Mouse (Mus musculus) CH12.LX (cell line): ENCODE data around the gene Trim66. TPM values are rescaled to one million over a fixed set of nuclear protein-coding genes. Genes with fewer than 3 reads are reported as not detected.

Experiments
- DNase-seq: peaks from one replicate; pipeline ENCODE4 v3.0.0-alpha.2; 2013; ENCODE audit errors: extremely low read depth
- H3K27ac ChIP-seq: 2 replicates; pipeline ENCODE4 v1.5.1; 2012; ENCODE audit warnings: low read depth, mild to moderate bottlenecking, control low read depth, moderate library complexity; ENCODE audit not compliant: insufficient read depth
- H3K27me3 ChIP-seq: replicated peaks from 2 replicates; pipeline ENCODE3; 2012; ENCODE audit warnings: inconsistent platforms
- H3K36me3 ChIP-seq, 2 experiments: replicated peaks in 1 of 2; 2 replicates each; pipeline versions ENCODE3 to v1.6.1; 2012; ENCODE audit warnings: inconsistent platforms in 1 of 2, low read length in 1 of 2, mild to moderate bottlenecking in 1 of 2, mixed read lengths in 1 of 2, moderate library complexity in 1 of 2; ENCODE audit not compliant: control insufficient read depth in 1 of 2, insufficient read depth in 1 of 2
- H3K4me1 ChIP-seq, 2 experiments: 2 replicates each; pipeline ENCODE4 v1.6.1; 2012; ENCODE audit warnings: inconsistent platforms in 1 of 2, moderate library complexity in 1 of 2; ENCODE audit not compliant: insufficient read depth in 2 of 2, control insufficient read depth in 1 of 2
- H3K4me2 ChIP-seq: 2 replicates; pipeline ENCODE4 v1.6.1; 2012; ENCODE audit warnings: low read depth, mild to moderate bottlenecking, control low read depth; ENCODE audit not compliant: poor library complexity, insufficient read depth, severe bottlenecking
- H3K4me3 ChIP-seq, 3 experiments: fragments of 150-350 bp in 1 of 3; sonication (generic) in 1 of 3; replicated peaks in 1 of 3; 2 replicates each; pipeline versions ENCODE3 to v1.5.1; 2011 to 2012; ENCODE audit warnings: low read depth in 2 of 3, low read length in 2 of 3, mild to moderate bottlenecking in 2 of 3, moderate library complexity in 2 of 3, control low read depth in 1 of 3, improper control_type of control experiment in 1 of 3, inconsistent platforms in 1 of 3, mixed read lengths in 1 of 3; ENCODE audit not compliant: poor library complexity in 1 of 3
- H3K79me2 ChIP-seq: replicated peaks from 2 replicates; pipeline ENCODE4 v1.6.1; 2012; ENCODE audit warnings: mild to moderate bottlenecking, moderate library complexity; ENCODE audit not compliant: control insufficient read depth, poor library complexity, insufficient read depth, severe bottlenecking; ENCODE audit errors: extremely low read depth
- H3K9ac ChIP-seq: 2 replicates; pipeline ENCODE4 v1.6.1; 2012; ENCODE audit warnings: low read depth, mild to moderate bottlenecking, control low read depth, moderate library complexity; ENCODE audit not compliant: insufficient read depth
- H3K9me3 ChIP-seq: replicated peaks from 2 replicates; pipeline ENCODE3; 2012; ENCODE audit warnings: low read length, inconsistent platforms, mixed read lengths
- CHD1 ChIP-seq: IDR thresholded peaks from 2 replicates; pipeline ENCODE4 v1.6.1; 2012; ENCODE audit warnings: low read depth, low read length, improper control_type of control experiment, inconsistent platforms
- CTCF ChIP-seq, 2 experiments: IDR thresholded peaks in 1 of 2; conservative IDR thresholded peaks in 1 of 2; 2 replicates each; pipeline ENCODE4 v1.5.1; 2011 to 2012; ENCODE audit warnings: low read depth in 2 of 2, low read length in 2 of 2, improper control_type of control experiment in 1 of 2, inconsistent platforms in 1 of 2, mild to moderate bottlenecking in 1 of 2, moderate library complexity in 1 of 2
- E2F4 ChIP-seq: IDR thresholded peaks from 2 replicates; pipeline ENCODE4 v1.6.1; 2011; ENCODE audit warnings: low read depth, low read length, improper control_type of control experiment; ENCODE audit not compliant: insufficient replicate concordance
- ELF1 ChIP-seq: IDR thresholded peaks from 2 replicates; pipeline ENCODE4 v1.6.1; 2014; ENCODE audit warnings: low read depth, mild to moderate bottlenecking, inconsistent platforms, low read length, improper control_type of control experiment
- EP300 ChIP-seq: IDR thresholded peaks from 2 replicates; pipeline ENCODE4 v1.6.1; 2011; ENCODE audit warnings: low read length, improper control_type of control experiment
- ETS1 ChIP-seq: conservative IDR thresholded peaks from 2 replicates; pipeline ENCODE4 v1.6.1; 2012; ENCODE audit warnings: low read depth, mild to moderate bottlenecking, inconsistent platforms, low read length, improper control_type of control experiment, moderate library complexity
- GABPA ChIP-seq: IDR thresholded peaks from 2 replicates; pipeline ENCODE4 v1.6.1; 2012; ENCODE audit warnings: low read depth, low read length, improper control_type of control experiment, inconsistent platforms; ENCODE audit not compliant: insufficient replicate concordance
- KAT2A ChIP-seq: IDR thresholded peaks from 2 replicates; pipeline ENCODE4 v1.6.1; 2012; ENCODE audit warnings: low read length, improper control_type of control experiment, inconsistent platforms; ENCODE audit not compliant: insufficient replicate concordance
- MAFK ChIP-seq: IDR thresholded peaks from 2 replicates; pipeline ENCODE4 v1.6.1; 2011; ENCODE audit warnings: low read length, improper control_type of control experiment; ENCODE audit not compliant: insufficient replicate concordance
- MAZ ChIP-seq: IDR thresholded peaks from 2 replicates; pipeline ENCODE4 v1.6.1; 2012; ENCODE audit warnings: low read depth, mild to moderate bottlenecking, inconsistent platforms, low read length, improper control_type of control experiment, moderate library complexity
- MEF2A ChIP-seq: IDR thresholded peaks from 2 replicates; pipeline ENCODE4 v1.6.1; 2014; ENCODE audit warnings: low read depth, mild to moderate bottlenecking, inconsistent platforms, low read length, improper control_type of control experiment, borderline replicate concordance
- MXI1 ChIP-seq: IDR thresholded peaks from 2 replicates; pipeline ENCODE4 v1.6.1; 2011; ENCODE audit warnings: mild to moderate bottlenecking, low read depth, low read length, improper control_type of control experiment
- MYC ChIP-seq: IDR thresholded peaks from 2 replicates; pipeline ENCODE4 v1.6.1; 2011; ENCODE audit warnings: low read depth, mild to moderate bottlenecking, improper control_type of control experiment, low read length
- NELFE ChIP-seq: IDR thresholded peaks from 2 replicates; pipeline ENCODE4 v1.6.1; 2011; ENCODE audit warnings: low read depth, low read length, improper control_type of control experiment
- NRF1 ChIP-seq: IDR thresholded peaks from 2 replicates; pipeline ENCODE4 v1.6.1; 2014; ENCODE audit warnings: low read depth, mild to moderate bottlenecking, inconsistent platforms, low read length, improper control_type of control experiment, moderate library complexity
- PAX5 ChIP-seq: IDR thresholded peaks from 2 replicates; pipeline ENCODE4 v1.6.1; 2012; ENCODE audit warnings: low read length, inconsistent platforms, mixed read lengths
- POLR2A ChIP-seq: IDR thresholded peaks from 2 replicates; pipeline ENCODE4 v1.6.1; 2011; ENCODE audit warnings: low read depth, mild to moderate bottlenecking, improper control_type of control experiment, low read length
- RAD21 ChIP-seq: IDR thresholded peaks from 2 replicates; pipeline ENCODE4 v1.6.1; 2011; ENCODE audit warnings: low read depth, mild to moderate bottlenecking, low read length, improper control_type of control experiment, moderate library complexity
- RCOR1 ChIP-seq: conservative IDR thresholded peaks from 2 replicates; pipeline ENCODE4 v1.6.1; 2012; ENCODE audit warnings: low read depth, mild to moderate bottlenecking, inconsistent platforms, low read length, improper control_type of control experiment
- SMC3 ChIP-seq: IDR thresholded peaks from 2 replicates; pipeline ENCODE4 v1.6.1; 2011; ENCODE audit warnings: low read depth, low read length, improper control_type of control experiment
- TBP ChIP-seq: conservative IDR thresholded peaks from 2 replicates; pipeline ENCODE4 v1.6.1; 2011; ENCODE audit warnings: low read depth, low read length, improper control_type of control experiment
- USF1 ChIP-seq: IDR thresholded peaks from 2 replicates; pipeline ENCODE4 v1.6.1; 2014; ENCODE audit warnings: low read depth, mild to moderate bottlenecking, inconsistent platforms, low read length, improper control_type of control experiment
- USF2 ChIP-seq: conservative IDR thresholded peaks from 2 replicates; pipeline ENCODE4 v1.6.1; 2011; ENCODE audit warnings: low read depth, low read length, improper control_type of control experiment
- ZC3H11A ChIP-seq: IDR thresholded peaks from 2 replicates; pipeline ENCODE4 v1.6.1; 2012; ENCODE audit warnings: low read depth, mild to moderate bottlenecking, inconsistent platforms, low read length, improper control_type of control experiment
- ZKSCAN1 ChIP-seq: IDR thresholded peaks from 2 replicates; pipeline ENCODE4 v1.6.1; 2012; ENCODE audit warnings: low read depth, inconsistent platforms, low read length, improper control_type of control experiment, borderline replicate concordance
- ZMIZ1 ChIP-seq: IDR thresholded peaks from 2 replicates; pipeline ENCODE4 v1.6.1; 2012; ENCODE audit warnings: low read depth, mild to moderate bottlenecking, inconsistent platforms, low read length, improper control_type of control experiment
- ZNF384 ChIP-seq: IDR thresholded peaks from 2 replicates; pipeline ENCODE4 v1.6.1; 2012; ENCODE audit warnings: low read depth, low read length, improper control_type of control experiment, inconsistent platforms
- dilution Hi-C: fragments of 300-500 bp; cut with MboI; formaldehyde crosslinking; loops from 2 replicates; pipeline ENCODE4 v1.14.3; 2020; ENCODE audit warnings: low sequenced_read_pairs; ENCODE audit not compliant: extremely low pct_unique_long_range_greater_than_20kb, extremely low pct_ligation_motif_present
- in situ Hi-C: fragments of 300-500 bp; cut with MboI; formaldehyde crosslinking; loops from 3 replicates; pipeline ENCODE4 v1.14.3; 2019; ENCODE audit warnings: low sequenced_read_pairs, low pct_ligation_motif_present, low pct_unique_long_range_greater_than_20kb, mixed read lengths
- polyA plus RNA-seq: library from polyadenylated mRNA; unstranded; fragments of >175 nt; gene quantifications from 2 replicates; pipeline ENCODE4 v1.2.1, GENCODE M21; 2012; ENCODE audit warnings: low read depth; ENCODE audit not compliant: insufficient read length
- total RNA-seq, 2 experiments: library from RNA; depleted of rRNA; stranded (reverse); fragments of 300-350 nt in 1 of 2; fragments of >200 nt in 1 of 2; gene quantifications; 2 replicates each; pipeline ENCODE4 v1.2.3; 2012 to 2014

The Trim66 gene
- total and polyA plus RNA-seq, 3 experiments, result 0.08 to 0.67 (median 0.12) TPM

DNA sequence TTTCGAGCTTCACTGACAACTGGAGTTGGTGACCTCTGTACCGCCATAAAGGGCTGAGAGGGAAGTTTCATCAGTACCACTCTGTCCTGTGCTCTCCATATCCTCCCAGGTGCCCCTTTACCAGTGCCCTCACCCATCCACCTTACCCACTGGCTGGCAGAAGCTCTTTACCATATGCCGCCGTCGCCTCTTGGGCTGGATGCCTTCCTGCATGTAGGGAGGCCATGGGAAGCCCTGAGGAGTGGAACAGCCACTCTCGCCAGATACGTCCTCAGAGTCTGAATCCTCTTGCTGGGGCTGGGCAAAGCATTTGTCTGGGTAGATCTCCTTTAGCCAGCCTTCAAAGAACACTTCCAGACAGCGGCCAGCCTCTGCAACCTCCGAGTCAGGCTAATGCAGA, 53.1 kb downstream of the Trim66 start:
- in situ Hi-C loops, result no loop called here
- Histone ChIP-seq H3K36me3 (no peaks in the 10 kb centered on the region), H3K4me3 (no peak overlapping the region), H3K9me3 (no peaks in the 10 kb centered on the region), H3K9ac (no peak overlapping the region), H3K4me2 (no peak overlapping the region), H3K27ac (no peak overlapping the region), H3K4me1 (peaks cover 12 to 16% of the 10 kb centered on the region in 2 experiments), H3K79me2 (no peaks in the 10 kb centered on the region), H3K27me3 (no peaks in the 10 kb centered on the region)
- DNase-seq, result no peak
- dilution Hi-C loops, result no loop called here
- TF ChIP-seq ZC3H11A (no peak), ZKSCAN1 (no peak), KAT2A (no peak), TBP (no peak), USF2 (no peak), CHD1 (no peak), ELF1 (no peak), E2F4 (no peak), MXI1 (no peak), ZMIZ1 (no peak), MAFK (no peak), ZNF384 (no peak), PAX5 (no peak), RCOR1 (no peak), NELFE (no peak), CTCF (conservative IDR thresholded peaks at IDR 0.05 in 1 of 2, IDR thresholded peaks at IDR 0.05 in 1 of 2; ENCODE audit: low read depth in 2 of 2, low read length in 2 of 2) (no peak), GABPA (no peak), ETS1 (no peak), MEF2A (no peak), RAD21 (no peak)

DNA sequence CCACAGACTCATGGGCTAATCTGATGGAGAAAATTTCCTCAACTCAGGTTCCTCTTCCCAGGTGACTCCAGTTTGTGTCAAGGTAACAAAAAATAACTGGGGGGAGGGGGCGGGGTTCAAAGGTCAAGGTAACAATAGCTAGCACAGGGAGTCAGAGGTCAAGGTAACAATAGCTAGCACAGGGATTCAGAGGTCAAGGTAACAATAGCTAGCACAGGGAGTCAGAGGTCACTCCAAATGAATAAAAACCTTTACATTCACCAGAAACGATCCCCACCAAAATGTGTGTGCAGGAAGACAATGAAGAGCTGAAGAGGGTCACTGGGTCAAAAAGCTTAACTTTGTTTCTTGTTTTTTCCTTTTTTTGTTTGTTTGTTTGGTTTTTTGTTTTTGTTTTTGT, 59.9 kb downstream of the Trim66 start:
- Histone ChIP-seq H3K4me3 (no peak overlapping the region), H3K4me1 (no peaks in the 10 kb centered on the region), H3K27me3 (no peaks in the 10 kb centered on the region)
- no peak for DNase-seq
- in situ Hi-C loops, result no loop called here
- TF ChIP-seq NRF1 (no peak), ZNF384 (no peak), MAZ (no peak), USF1 (no peak), POLR2A (no peak), GABPA (no peak), SMC3 (no peak), MYC (no peak), EP300 (no peak), ZKSCAN1 (no peak), TBP (no peak), KAT2A (no peak), E2F4 (no peak)
- TF ChIP-seq, all 38 proteins: peak for 0
- H3K4me2 ChIP-seq, result no peak overlapping the region
- H3K27ac ChIP-seq, result no peak overlapping the region
- dilution Hi-C loops, result no loop called here
- no peaks in the 10 kb centered on the region for H3K79me2 ChIP-seq
- H3K36me3 ChIP-seq, result no peaks in the 10 kb centered on the region
- H3K9ac ChIP-seq, result no peak overlapping the region
- no peaks in the 10 kb centered on the region for H3K9me3 ChIP-seq
